Mouse (Mus musculus): ENCODE data around the gene Foxd2.

Gene Foxd2

GRCm38 (mm10) chr4:114908829-114909601 lies at the start of gene Foxd2:
Gene Foxd2 (minus strand): TSS chr4:114908873.
- 1% methylated on average over 62 of the region's 64 CpGs for WGBS

GRCm38 (mm10) chr4:114958231-114958630 lies 49.6 kb upstream of the Foxd2 start:
- 49% methylated on average over 2 of the region's 2 CpGs for WGBS

- 82% methylated on average over 3 of the region's 3 CpGs for WGBS
Measured at GRCm38 (mm10) chr4:114953172-114953571, 44.5 kb upstream of the Foxd2 start.

- WGBS = 63% methylated on average over 7 of the region's 7 CpGs
Measured at GRCm38 (mm10) chr4:114947852-114948481, 39.3 kb upstream of the Foxd2 start.

GRCm38 (mm10) chr4:114947395-114947794 lies 38.7 kb upstream of the Foxd2 start:
- 30% methylated on average over 6 of the region's 6 CpGs for WGBS

DNA sequence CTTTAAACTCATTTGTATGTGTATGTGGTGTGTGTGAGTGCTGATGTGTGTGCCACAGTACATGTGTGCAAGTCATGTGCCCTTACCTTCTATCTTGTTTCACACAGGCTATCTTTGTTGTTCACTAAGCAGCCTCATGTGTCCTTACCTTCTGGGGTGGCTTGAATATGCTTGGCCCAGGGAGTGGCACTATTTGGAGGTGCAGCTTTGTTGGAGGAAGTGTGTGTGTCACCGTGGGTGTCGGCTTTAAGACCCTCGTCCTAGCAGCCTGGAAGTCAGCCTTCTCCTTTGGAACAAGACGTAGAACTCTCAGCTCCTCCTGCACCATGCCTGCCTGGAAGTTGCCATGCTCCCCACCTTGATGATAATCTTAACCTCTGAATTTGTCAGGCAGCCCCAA lies 37.7 kb upstream of the Foxd2 start:
- 91% methylated on average over 4 of the region's 4 CpGs for WGBS

GRCm38 (mm10) chr4:114945021-114945420 lies 36.3 kb upstream of the Foxd2 start:
- WGBS = 66% methylated on average over 5 of the region's 5 CpGs

DNA sequence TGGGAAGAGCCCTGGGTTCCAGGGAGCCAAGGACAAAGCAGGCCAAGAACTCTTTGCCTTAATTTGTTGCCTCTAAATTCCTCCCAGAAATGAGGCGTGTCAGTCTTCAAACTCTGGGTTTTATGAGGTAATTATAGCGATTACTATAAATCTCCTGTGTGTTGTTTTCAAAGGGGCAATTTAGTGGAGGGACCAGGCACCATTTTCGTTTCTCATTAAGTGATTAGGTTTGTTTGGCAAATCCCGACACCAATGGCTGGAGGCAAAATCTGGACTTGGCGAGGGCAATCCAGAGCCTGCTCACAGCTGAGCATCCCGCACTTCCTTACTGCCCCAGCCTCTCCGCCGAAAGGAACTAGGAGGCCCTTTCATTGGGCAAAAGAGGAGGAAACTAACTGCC lies 33.9 kb upstream of the Foxd2 start:
- WGBS = 78% methylated on average over 8 of the region's 8 CpGs

DNA sequence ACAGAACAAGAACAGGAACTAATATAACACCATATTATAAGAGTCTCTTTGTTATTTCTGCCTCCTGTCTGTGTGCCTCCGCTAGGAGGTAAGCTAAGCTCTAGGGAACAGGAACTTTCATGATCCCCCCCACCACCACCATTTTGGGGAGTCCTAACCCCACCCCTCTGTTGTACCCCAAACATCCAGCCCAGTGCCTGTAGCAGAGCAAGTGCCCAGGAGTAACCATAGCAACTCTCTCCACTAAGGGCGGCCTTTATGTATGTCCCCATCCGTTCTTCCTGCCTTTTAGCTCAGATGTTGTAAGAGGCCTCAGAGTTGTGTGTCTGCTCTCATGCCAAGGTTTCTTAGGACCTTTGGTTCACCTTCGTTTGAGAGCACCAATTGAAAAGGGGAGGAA lies 33.4 kb upstream of the Foxd2 start:
- WGBS = 77% methylated on average over 4 of the region's 4 CpGs

DNA sequence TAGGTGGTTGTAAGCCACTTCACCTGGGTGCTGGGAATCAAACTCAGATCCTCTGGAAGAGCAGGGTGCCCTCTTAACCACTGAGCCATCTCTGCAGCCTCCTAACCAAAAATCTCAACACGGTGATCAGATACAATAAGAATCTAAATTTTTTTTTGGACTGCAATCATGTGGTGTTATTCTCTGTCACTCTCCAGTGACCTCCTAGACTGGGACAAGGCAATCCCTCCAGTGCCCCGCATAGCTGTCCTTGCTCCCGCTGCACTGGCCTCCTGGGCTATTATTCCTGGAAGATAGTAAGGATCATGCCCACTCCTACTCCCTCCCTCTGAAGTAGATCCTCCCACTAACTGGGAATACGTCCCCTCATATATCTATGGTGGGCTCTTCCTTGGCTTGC lies 32.6 kb upstream of the Foxd2 start:
- 94% methylated on average over 4 of the region's 4 CpGs for WGBS

- 77% methylated on average over 3 of the region's 3 CpGs for WGBS
Measured at GRCm38 (mm10) chr4:114938248-114938647, 29.6 kb upstream of the Foxd2 start.

GRCm38 (mm10) chr4:114937459-114938047 lies 28.9 kb upstream of the Foxd2 start:
- WGBS = 69% methylated on average over 4 of the region's 4 CpGs

GRCm38 (mm10) chr4:114934188-114934587 lies 25.5 kb upstream of the Foxd2 start:
- WGBS = 83% methylated on average over 6 of the region's 6 CpGs

GRCm38 (mm10) chr4:114932747-114933146 lies 24.1 kb upstream of the Foxd2 start:
- 55% methylated on average over 4 of the region's 4 CpGs for WGBS

GRCm38 (mm10) chr4:114929155-114929554 lies 20.5 kb upstream of the Foxd2 start:
- WGBS = 51% methylated on average over 15 of the region's 15 CpGs

DNA sequence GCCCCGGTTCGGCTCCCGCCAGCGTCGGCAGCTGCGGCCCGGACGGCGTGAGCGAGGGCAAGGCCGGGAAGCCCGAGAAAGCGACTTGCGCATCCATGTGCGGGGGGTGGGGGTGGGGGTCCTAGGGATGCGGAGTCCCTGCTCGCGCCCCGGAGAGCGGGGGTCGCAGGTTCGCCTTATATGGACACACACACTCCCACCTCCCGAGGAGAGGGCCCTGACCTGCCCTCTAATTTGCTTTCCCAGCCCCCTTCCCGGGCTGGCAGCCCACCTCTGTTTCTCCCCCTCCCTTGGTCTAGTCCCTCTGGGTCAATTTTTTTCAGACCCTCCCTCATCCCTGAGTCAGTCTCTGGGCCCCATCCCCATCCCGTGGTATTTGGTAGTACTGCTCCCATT lies 17.2 kb upstream of the Foxd2 start, which contains the start of gene Foxe3:
Gene Foxe3, minus strand, starts transcription at position 97 of the 396 bp plus-strand sequence.
- 4% methylated on average over 25 of the region's 25 CpGs for WGBS

GRCm38 (mm10) chr4:114924971-114925916 lies 16.6 kb upstream of the Foxd2 start:
- under 1% methylated on average over 117 of the region's 125 CpGs for WGBS

GRCm38 (mm10) chr4:114917091-114917490 lies 8.4 kb upstream of the Foxd2 start:
- 58% methylated on average over 2 of the region's 2 CpGs for WGBS

- WGBS = 47% methylated on average over 4 of the region's 4 CpGs
Measured at GRCm38 (mm10) chr4:114916056-114916455, 7.4 kb upstream of the Foxd2 start.

DNA sequence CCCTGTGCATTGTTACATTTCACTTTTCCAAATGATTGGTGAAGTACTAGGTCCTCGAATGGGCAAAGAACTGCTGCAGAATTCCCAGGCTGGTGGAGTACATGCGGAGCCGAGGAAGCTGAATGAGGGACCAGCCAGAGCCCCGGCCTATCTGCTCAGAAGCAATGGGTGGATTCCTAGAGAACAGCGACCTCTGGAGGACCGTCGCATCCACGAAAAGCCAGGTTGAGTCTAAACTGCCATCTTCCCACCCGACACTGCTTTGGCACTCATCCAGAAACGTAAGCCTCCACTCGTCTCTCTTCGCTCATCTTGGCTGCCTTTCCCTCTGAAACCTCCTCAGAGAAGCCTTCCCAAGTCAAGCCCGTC lies 4.9 kb upstream of the Foxd2 start:
- whole genome bisulfite sequencing = 5% methylated on average over 13 of the region's 13 CpGs

DNA sequence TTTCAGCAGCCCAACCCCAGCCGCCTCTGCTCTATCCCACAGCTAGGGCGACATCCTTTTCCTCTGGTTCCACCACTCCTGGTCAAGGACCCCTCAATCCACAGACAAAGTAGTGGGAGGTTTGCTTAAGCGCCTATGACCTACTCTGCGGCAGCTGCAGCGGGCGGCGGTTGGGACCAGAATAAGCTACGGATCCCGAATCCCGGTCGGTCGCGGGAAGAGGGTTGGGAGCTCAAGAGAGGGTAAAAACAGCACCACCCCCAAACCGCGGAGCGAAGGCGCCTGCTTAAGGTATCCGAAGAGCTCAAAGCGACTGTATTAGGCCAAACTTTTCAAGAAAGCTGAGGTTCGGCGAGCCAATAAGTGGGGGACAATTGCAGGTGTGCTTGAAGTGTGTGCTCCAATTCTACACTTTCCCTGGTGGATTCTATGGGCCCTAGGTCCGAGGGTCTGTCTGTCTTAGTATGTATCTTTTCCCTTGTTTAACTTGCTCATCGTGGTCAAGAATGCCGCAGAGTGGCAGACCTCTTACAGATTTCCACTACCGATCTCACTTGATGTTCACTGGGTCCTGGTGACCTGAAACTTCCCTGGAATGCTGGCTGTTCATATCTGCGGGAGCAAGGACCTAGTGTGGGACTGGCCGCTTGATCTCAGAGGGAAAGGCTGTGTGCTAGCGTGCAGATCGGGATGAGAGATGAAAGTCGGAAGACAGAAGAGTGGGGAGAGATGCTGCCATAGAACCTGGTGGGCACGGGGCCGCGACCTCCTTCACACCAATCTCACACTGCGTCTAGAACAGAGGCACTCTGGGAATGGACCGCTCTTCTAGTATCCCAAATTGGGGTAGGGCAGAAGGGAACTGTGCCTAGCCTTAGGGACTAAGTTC lies 4.3 kb upstream of the Foxd2 start:
- WGBS = 13% methylated on average over 35 of the region's 35 CpGs

All from cerebral cortex, adult 2 months (tissue).